Mouse (Mus musculus): Measurements from ENCODE around the gene Pik3c2a. TPM values are rescaled to one million over a fixed set of nuclear protein-coding genes. Genes with fewer than 3 reads are reported as not detected.

Pik3c2a gene
- polyA plus RNA-seq, 1 experiment from 2014 or later, result 26.5 TPM

- H3K4me2 ChIP-seq (replicated peaks; ENCODE audit: low read depth, low read length), result no peak overlapping the region
- no peak overlapping the region for H3K9ac ChIP-seq (ENCODE audit: low read depth, low read length)
- DNase-seq (ENCODE audit: low spot score), result no peak
- H3K27me3 ChIP-seq (ENCODE audit: control insufficient read depth, insufficient read depth, low read length), result no peaks in the 10 kb centered on the region
- H3K36me3 ChIP-seq (ENCODE audit: control insufficient read depth, insufficient read depth, low read length), result no peaks in the 10 kb centered on the region
- no peak overlapping the region for H3K4me3 ChIP-seq (ENCODE audit: low read depth, low read length)
- no peak overlapping the region for H3K27ac ChIP-seq (ENCODE audit: low read depth, low read length)
- no peak for ATAC-seq (ENCODE audit: low FRiP score)
- 97% methylated on average over 2 of the region's 2 CpGs for WGBS
- H3K9me3 ChIP-seq (ENCODE audit: control insufficient read depth, low read length), result no peaks in the 10 kb centered on the region
- H3K4me1 ChIP-seq (replicated peaks; ENCODE audit: control insufficient read depth, insufficient read depth, low read length), result no peaks in the 10 kb centered on the region
Observed at GRCm38 (mm10) chr7:116298851-116299250, 144.4 kb downstream of the Pik3c2a start.

- Histone ChIP-seq H3K4me2 (replicated peaks; ENCODE audit: low read depth, low read length) (no peak overlapping the region), H3K4me1 (replicated peaks; ENCODE audit: control insufficient read depth, insufficient read depth, low read length) (no peaks in the 10 kb centered on the region), H3K27me3 (ENCODE audit: control insufficient read depth, insufficient read depth, low read length) (no peaks in the 10 kb centered on the region), H3K9ac (ENCODE audit: low read depth, low read length) (no peak overlapping the region), H3K4me3 (ENCODE audit: low read depth, low read length) (no peak overlapping the region), H3K9me3 (ENCODE audit: control insufficient read depth, low read length) (no peaks in the 10 kb centered on the region), H3K36me3 (ENCODE audit: control insufficient read depth, insufficient read depth, low read length) (no peaks in the 10 kb centered on the region), H3K27ac (ENCODE audit: low read depth, low read length) (no peak overlapping the region)
- DNase-seq (ENCODE audit: low spot score) (no peak), ATAC-seq (ENCODE audit: low FRiP score) (no peak)
- 77% methylated on average over 10 of the region's 10 CpGs for WGBS
Observed at GRCm38 (mm10) chr7:116298389-116298788, 144.9 kb downstream of the Pik3c2a start.

GRCm38 (mm10) chr7:116294961-116295360, 148.3 kb downstream of the Pik3c2a start:
- no peaks in the 10 kb centered on the region for H3K9me3 ChIP-seq (ENCODE audit: control insufficient read depth, low read length)
- no peak overlapping the region for H3K9ac ChIP-seq (ENCODE audit: low read depth, low read length)
- H3K27ac ChIP-seq (ENCODE audit: low read depth, low read length), result no peak overlapping the region
- no peak overlapping the region for H3K4me3 ChIP-seq (ENCODE audit: low read depth, low read length)
- no peak overlapping the region for H3K4me2 ChIP-seq (replicated peaks; ENCODE audit: low read depth, low read length)
- WGBS, result 71% methylated on average over 3 of the region's 3 CpGs
- H3K4me1 ChIP-seq (replicated peaks; ENCODE audit: control insufficient read depth, insufficient read depth, low read length), result no peaks in the 10 kb centered on the region
- no peak for DNase-seq (ENCODE audit: low spot score)
- H3K36me3 ChIP-seq (ENCODE audit: control insufficient read depth, insufficient read depth, low read length), result no peaks in the 10 kb centered on the region
- H3K27me3 ChIP-seq (ENCODE audit: control insufficient read depth, insufficient read depth, low read length), result no peaks in the 10 kb centered on the region
- ATAC-seq (ENCODE audit: low FRiP score), result no peak

- H3K4me2 ChIP-seq (replicated peaks; ENCODE audit: low read depth, low read length), result no peak overlapping the region
- no peak overlapping the region for H3K27ac ChIP-seq (ENCODE audit: low read depth, low read length)
- no peaks in the 10 kb centered on the region for H3K4me1 ChIP-seq (replicated peaks; ENCODE audit: control insufficient read depth, insufficient read depth, low read length)
- no peaks in the 10 kb centered on the region for H3K9me3 ChIP-seq (ENCODE audit: control insufficient read depth, low read length)
- no peak overlapping the region for H3K4me3 ChIP-seq (ENCODE audit: low read depth, low read length)
- ATAC-seq (ENCODE audit: low FRiP score) (no peak), DNase-seq (ENCODE audit: low spot score) (no peak)
- WGBS, result 39% methylated on average over 5 of the region's 5 CpGs
- no peaks in the 10 kb centered on the region for H3K36me3 ChIP-seq (ENCODE audit: control insufficient read depth, insufficient read depth, low read length)
- no peak overlapping the region for H3K9ac ChIP-seq (ENCODE audit: low read depth, low read length)
- no peaks in the 10 kb centered on the region for H3K27me3 ChIP-seq (ENCODE audit: control insufficient read depth, insufficient read depth, low read length)
Observed at GRCm38 (mm10) chr7:116292377-116292776, 150.9 kb downstream of the Pik3c2a start.

GRCm38 (mm10) chr7:116290559-116290958, 152.7 kb downstream of the Pik3c2a start:
- ATAC-seq (ENCODE audit: low FRiP score) (no peak), DNase-seq (ENCODE audit: low spot score) (no peak)
- no peak overlapping the region for H3K27ac ChIP-seq (ENCODE audit: low read depth, low read length)
- H3K4me1 ChIP-seq (replicated peaks; ENCODE audit: control insufficient read depth, insufficient read depth, low read length), result peaks cover 2% of the 10 kb centered on the region; the same call in 1 of the 2 replicates
- 75% methylated on average over 1 of the region's 1 CpGs for WGBS
- H3K4me2 ChIP-seq (replicated peaks; ENCODE audit: low read depth, low read length), result no peak overlapping the region
- no peaks in the 10 kb centered on the region for H3K36me3 ChIP-seq (ENCODE audit: control insufficient read depth, insufficient read depth, low read length)
- no peaks in the 10 kb centered on the region for H3K9me3 ChIP-seq (ENCODE audit: control insufficient read depth, low read length)
- H3K9ac ChIP-seq (ENCODE audit: low read depth, low read length), result no peak overlapping the region
- H3K27me3 ChIP-seq (ENCODE audit: control insufficient read depth, insufficient read depth, low read length), result no peaks in the 10 kb centered on the region
- no peak overlapping the region for H3K4me3 ChIP-seq (ENCODE audit: low read depth, low read length)

- ATAC-seq (ENCODE audit: low FRiP score) (no peak), DNase-seq (ENCODE audit: low spot score) (no peak)
- Histone ChIP-seq H3K4me1 (replicated peaks; ENCODE audit: control insufficient read depth, insufficient read depth, low read length) (peaks cover 2% of the 10 kb centered on the region; the same call in 1 of the 2 replicates), H3K4me3 (ENCODE audit: low read depth, low read length) (no peak overlapping the region), H3K36me3 (ENCODE audit: control insufficient read depth, insufficient read depth, low read length) (no peaks in the 10 kb centered on the region), H3K9me3 (ENCODE audit: control insufficient read depth, low read length) (no peaks in the 10 kb centered on the region), H3K27me3 (ENCODE audit: control insufficient read depth, insufficient read depth, low read length) (no peaks in the 10 kb centered on the region), H3K4me2 (replicated peaks; ENCODE audit: low read depth, low read length) (no peak overlapping the region), H3K9ac (ENCODE audit: low read depth, low read length) (no peak overlapping the region), H3K27ac (ENCODE audit: low read depth, low read length) (no peak overlapping the region)
- 87% methylated on average over 3 of the region's 3 CpGs for WGBS
Observed at GRCm38 (mm10) chr7:116288996-116289395, 154.3 kb downstream of the Pik3c2a start.

- WGBS, result 80% methylated on average over 5 of the region's 5 CpGs
- Histone ChIP-seq H3K9me3 (ENCODE audit: control insufficient read depth, low read length) (no peaks in the 10 kb centered on the region), H3K4me2 (replicated peaks; ENCODE audit: low read depth, low read length) (no peak overlapping the region), H3K27me3 (ENCODE audit: control insufficient read depth, insufficient read depth, low read length) (no peaks in the 10 kb centered on the region), H3K27ac (ENCODE audit: low read depth, low read length) (no peak overlapping the region), H3K9ac (ENCODE audit: low read depth, low read length) (no peak overlapping the region), H3K4me1 (replicated peaks; ENCODE audit: control insufficient read depth, insufficient read depth, low read length) (peaks cover 6% of the 10 kb centered on the region; the same call in 1 of the 2 replicates), H3K4me3 (ENCODE audit: low read depth, low read length) (no peak overlapping the region), H3K36me3 (ENCODE audit: control insufficient read depth, insufficient read depth, low read length) (no peaks in the 10 kb centered on the region)
- no peak for DNase-seq (ENCODE audit: low spot score)
- no peak for ATAC-seq (ENCODE audit: low FRiP score)
Observed at GRCm38 (mm10) chr7:116287959-116288358, 155.3 kb downstream of the Pik3c2a start.

Other genes with a start within 250 kb of the Pik3c2a start
- 8.4 and 8.8 TPM in 2 replicates for gene Plekha7, start 135.1 kb downstream of the Pik3c2a start, polyA plus RNA-seq (2014; fragmentation: Nextera tagmentation; extraction: Ambion mirVana)
- gene Rps13, start 109.3 kb downstream of the Pik3c2a start, polyA plus RNA-seq (2014; fragmentation: Nextera tagmentation; extraction: Ambion mirVana), result 749 and 752 TPM in 2 replicates
- 19.2 and 19.5 TPM in 2 replicates for gene Nucb2, start 60.9 kb upstream of the Pik3c2a start, polyA plus RNA-seq (2014; fragmentation: Nextera tagmentation; extraction: Ambion mirVana)

Measured in hindbrain, embryonic 11.5 days (tissue).